Mouse (Mus musculus) forebrain, embryonic 11.5 days (tissue): Measurements from ENCODE around the gene Ano10. TPM values are rescaled to one million over a fixed set of nuclear protein-coding genes. Genes with fewer than 3 reads are reported as not detected.
A peak's percentile ranks its signal among the peaks of the same experiment; 100 is the strongest.

ENCODE experiments used
- ATAC-seq: fragments of 200-750 bp; cut with Nextera tagmentation; replicated peaks from 2 replicates; pipeline ENCODE4 v1.8.0; 2017; ENCODE audit warnings: moderate TSS enrichment; ENCODE audit not compliant: low FRiP score
- DNase-seq: peaks from one replicate; pipeline ENCODE4 v3.0.0-alpha.2; 2017; ENCODE audit warnings: low spot score
- H3K27ac ChIP-seq: fragments of 300-500 bp; sonication (generic); 2 replicates; pipeline ENCODE4 v1.5.1; 2014; ENCODE audit warnings: low read depth, low read length
- H3K27me3 ChIP-seq: fragments of 300-500 bp; sonication (generic); 2 replicates; pipeline ENCODE4 v1.6.1; 2014; ENCODE audit warnings: mild to moderate bottlenecking, low read length, mixed read lengths; ENCODE audit not compliant: control insufficient read depth, insufficient read depth
- H3K36me3 ChIP-seq: fragments of 300-500 bp; sonication (generic); 2 replicates; pipeline ENCODE4 v1.6.1; 2014; ENCODE audit warnings: mild to moderate bottlenecking, low read length, moderate library complexity, mixed read lengths; ENCODE audit not compliant: control insufficient read depth, insufficient read depth
- H3K4me1 ChIP-seq: fragments of 300-500 bp; sonication (generic); replicated peaks from 2 replicates; pipeline ENCODE4 v1.6.1; 2014; ENCODE audit warnings: low read length, mixed read lengths; ENCODE audit not compliant: control insufficient read depth, insufficient read depth
- H3K4me2 ChIP-seq: fragments of 300-500 bp; sonication (generic); 2 replicates; pipeline ENCODE4 v1.6.1; 2014; ENCODE audit warnings: low read depth, mild to moderate bottlenecking, low read length, moderate library complexity, mixed read lengths; ENCODE audit not compliant: severe bottlenecking
- H3K4me3 ChIP-seq: fragments of 300-500 bp; sonication (generic); 2 replicates; pipeline ENCODE4 v1.5.1; 2014; ENCODE audit warnings: low read depth, low read length
- H3K9ac ChIP-seq: fragments of 300-500 bp; sonication (generic); 2 replicates; pipeline ENCODE4 v1.6.1; 2014; ENCODE audit warnings: low read length
- H3K9me3 ChIP-seq: fragments of 300-500 bp; sonication (generic); 2 replicates; pipeline ENCODE4 v1.6.1; 2016; ENCODE audit warnings: low read length, mixed read lengths; ENCODE audit not compliant: control insufficient read depth
- WGBS: fragments of 180-500 bp; shearing (Covaris S2); extraction: QIAGEN DNeasy Blood & Tissue Kit; methylation state at CpG from one replicate; pipeline ENCODE4 v1.1.7; 2014; 5-methylcytosine and 5-hydroxymethylcytosine counted together
- polyA plus RNA-seq: library from polyadenylated mRNA; unstranded; fragments of >200 nt; fragmentation: Nextera tagmentation; extraction: Ambion mirVana; gene quantifications from 2 replicates; pipeline ENCODE4 v1.2.1, GENCODE M21; 2014

The Ano10 gene
- polyA plus RNA-seq, 1 experiment from 2014 or later: 34.0 TPM

DNA sequence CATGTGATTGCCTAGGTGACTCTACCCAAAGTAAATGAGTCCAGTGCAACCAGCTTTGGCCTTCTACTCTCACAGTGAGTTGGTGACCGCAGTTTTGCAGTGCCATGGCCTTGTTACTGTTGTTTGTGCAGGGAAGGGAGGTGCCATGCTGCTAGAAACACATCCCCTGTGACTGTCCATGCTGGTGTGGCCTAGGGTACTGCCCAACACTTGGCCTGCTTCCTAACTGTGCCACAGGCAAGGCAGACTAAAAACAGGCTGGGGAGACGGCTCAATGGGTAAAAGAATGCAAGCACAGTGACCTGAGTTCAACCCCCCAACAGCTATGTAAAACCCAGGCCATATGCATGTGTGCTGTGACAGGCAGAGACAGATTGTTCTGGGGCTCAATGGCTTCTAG is 74.3 kb downstream of the Ano10 start:
- Histone ChIP-seq H3K4me2 (no peak overlapping the region), H3K9ac (no peak overlapping the region), H3K27me3 (no peaks in the 10 kb centered on the region), H3K9me3 (no peaks in the 10 kb centered on the region), H3K4me3 (no peak overlapping the region), H3K36me3 (no peaks in the 10 kb centered on the region), H3K4me1 (peaks cover 5% of the 10 kb centered on the region; the same call in 1 of the 2 replicates), H3K27ac (no peak overlapping the region)
- DNase-seq (no peak), ATAC-seq (no peak)
- 72% methylated on average over 2 of the region's 2 CpGs for WGBS

DNA sequence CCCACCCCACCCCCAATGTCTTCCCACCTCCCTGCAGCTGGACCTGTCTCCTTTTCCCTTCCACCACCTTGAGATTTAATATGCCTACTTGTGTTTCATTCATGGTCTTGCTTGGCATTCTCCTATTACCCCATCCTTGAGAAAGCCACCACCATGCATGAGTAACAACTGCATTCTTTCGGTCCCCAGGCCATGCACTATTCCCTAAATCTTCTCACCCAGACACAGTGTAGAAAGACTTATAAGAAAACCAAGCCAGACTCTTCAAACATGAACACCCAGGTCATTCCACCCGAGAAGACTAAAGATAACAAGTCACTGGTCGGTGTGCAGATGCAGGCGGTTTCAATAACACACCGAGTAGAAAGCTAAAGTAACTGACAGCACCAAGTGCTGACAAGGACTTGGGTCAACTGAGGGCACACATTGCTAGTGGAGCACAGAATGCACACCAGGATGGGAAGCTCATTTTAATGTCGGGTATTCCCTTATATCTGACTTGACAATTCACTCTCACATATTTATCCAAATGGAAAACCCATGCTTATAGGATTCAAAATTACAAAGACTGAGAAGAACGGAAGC is 77.2 kb downstream of the Ano10 start:
- Histone ChIP-seq H3K9me3 (no peaks in the 10 kb centered on the region), H3K36me3 (no peaks in the 10 kb centered on the region), H3K4me1 (no peaks in the 10 kb centered on the region), H3K27me3 (no peaks in the 10 kb centered on the region), H3K9ac (no peak overlapping the region), H3K4me2 (no peak overlapping the region), H3K27ac (no peak overlapping the region), H3K4me3 (no peak overlapping the region)
- ATAC-seq (no peak), DNase-seq (no peak)
- 87% methylated on average over 7 of the region's 7 CpGs for WGBS

DNA sequence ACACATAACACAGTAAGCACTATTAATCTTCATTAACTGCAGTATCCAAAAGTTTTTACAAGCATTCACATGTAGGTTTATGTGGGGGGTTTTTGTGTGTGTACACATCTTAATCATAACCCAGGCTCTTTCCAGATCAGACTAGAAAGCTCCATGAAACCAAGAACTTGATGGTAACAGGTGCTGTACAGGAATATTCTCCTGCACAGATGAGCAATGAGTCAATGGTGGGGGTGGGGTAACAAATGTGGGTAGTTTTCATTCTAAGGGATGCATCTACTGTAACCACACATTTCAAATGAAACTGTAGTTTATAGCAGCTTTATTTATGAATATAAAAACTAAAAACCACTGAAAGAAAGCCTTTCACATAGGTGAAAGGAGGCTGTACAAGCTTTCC is 79.1 kb downstream of the Ano10 start:
- Histone ChIP-seq H3K27me3 (no peaks in the 10 kb centered on the region), H3K4me3 (no peak overlapping the region), H3K9ac (no peak overlapping the region), H3K4me2 (no peak overlapping the region), H3K4me1 (no peaks in the 10 kb centered on the region), H3K36me3 (no peaks in the 10 kb centered on the region), H3K27ac (no peak overlapping the region), H3K9me3 (no peaks in the 10 kb centered on the region)
- DNase-seq: no peak
- ATAC-seq: no peak

DNA sequence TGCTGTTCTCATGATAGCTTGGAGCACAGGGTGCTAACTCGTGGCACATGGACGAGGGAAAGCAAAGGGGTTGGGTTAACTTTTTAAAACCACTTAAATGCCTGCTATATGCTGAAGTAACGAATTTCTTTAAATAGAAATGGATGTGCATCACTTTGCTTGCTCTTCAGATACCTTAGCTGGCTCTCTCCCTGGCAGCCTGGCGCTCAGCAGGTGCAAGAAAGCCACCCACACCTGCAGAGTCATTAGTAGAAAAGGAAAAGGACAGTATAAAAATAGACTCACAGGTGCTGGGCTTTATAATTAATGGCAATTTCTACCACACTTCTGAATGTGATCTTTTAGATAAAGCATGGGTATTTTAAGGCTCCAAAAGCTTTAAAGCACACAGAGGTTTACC is 85.9 kb downstream of the Ano10 start:
- no peaks in the 10 kb centered on the region for H3K27me3 ChIP-seq
- H3K9ac ChIP-seq: no peak overlapping the region
- H3K27ac ChIP-seq: no peak overlapping the region
- H3K4me2 ChIP-seq: no peak overlapping the region
- no peaks in the 10 kb centered on the region for H3K36me3 ChIP-seq
- H3K4me3 ChIP-seq: no peak overlapping the region
- H3K9me3 ChIP-seq: no peaks in the 10 kb centered on the region
- ATAC-seq (no peak), DNase-seq (no peak)
- no peaks in the 10 kb centered on the region for H3K4me1 ChIP-seq
- WGBS: 83% methylated on average over 4 of the region's 4 CpGs

DNA sequence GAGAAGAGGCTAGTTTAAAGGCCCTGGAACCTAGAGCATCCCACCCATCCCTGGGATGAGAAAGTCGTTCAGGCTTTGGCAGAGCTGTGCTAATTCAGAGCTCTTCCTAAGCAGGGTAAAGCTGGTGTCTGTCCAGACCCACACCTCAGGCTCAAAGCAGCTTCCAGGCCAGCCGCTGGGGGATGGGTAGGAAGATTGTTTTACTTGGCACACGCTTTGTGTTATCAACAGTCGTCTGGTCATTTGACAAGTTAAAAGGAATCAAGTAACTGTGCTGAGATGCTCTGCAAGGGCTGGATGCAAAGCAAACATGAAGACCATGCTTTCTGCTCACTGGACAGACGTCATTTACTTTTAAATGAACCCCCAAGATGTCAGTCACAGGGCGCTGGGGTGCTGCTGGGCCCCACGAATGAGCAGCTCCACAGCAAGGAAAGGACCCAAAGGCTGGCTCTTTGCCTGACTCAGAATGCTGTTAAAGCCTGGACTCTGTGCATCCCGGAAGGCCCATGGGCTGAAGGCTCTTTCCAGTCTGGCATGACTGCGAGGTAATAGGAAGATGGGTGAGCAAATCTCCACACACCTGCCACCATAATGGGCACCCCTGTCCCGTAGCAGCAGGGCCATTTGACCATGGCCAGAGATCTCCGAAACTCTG is 88.6 kb downstream of the Ano10 start:
- Histone ChIP-seq H3K4me3 (no peak overlapping the region), H3K27ac (no peak overlapping the region), H3K9me3 (no peaks in the 10 kb centered on the region), H3K4me2 (no peak overlapping the region), H3K27me3 (no peaks in the 10 kb centered on the region), H3K4me1 (no peaks in the 10 kb centered on the region), H3K36me3 (no peaks in the 10 kb centered on the region), H3K9ac (no peak overlapping the region)
- ATAC-seq: no peak
- WGBS: 74% methylated on average over 11 of the region's 11 CpGs
- DNase-seq: no peak

DNA sequence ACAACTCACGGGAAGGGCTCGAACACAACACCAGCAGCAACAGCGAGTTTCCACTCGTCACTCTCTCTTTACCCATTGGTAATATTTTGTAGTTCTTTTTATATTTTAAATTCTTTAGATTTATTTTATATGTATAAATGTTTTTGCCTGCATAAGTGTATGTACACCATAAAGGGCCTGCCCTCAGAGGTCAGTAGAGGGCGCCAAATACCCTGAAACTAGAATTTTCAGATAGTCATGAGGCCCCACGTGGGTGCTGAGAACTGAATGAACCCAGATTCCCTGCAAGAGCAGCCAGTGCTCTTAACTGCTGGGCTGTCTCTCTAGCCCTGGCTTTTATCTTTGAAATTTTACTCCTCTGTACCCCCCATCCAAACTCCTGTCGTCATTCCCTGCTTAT is 89.7 kb downstream of the Ano10 start:
- Histone ChIP-seq H3K9me3 (no peaks in the 10 kb centered on the region), H3K4me2 (no peak overlapping the region), H3K27ac (no peak overlapping the region), H3K36me3 (no peaks in the 10 kb centered on the region), H3K27me3 (no peaks in the 10 kb centered on the region), H3K4me1 (no peaks in the 10 kb centered on the region), H3K9ac (no peak overlapping the region), H3K4me3 (no peak overlapping the region)
- DNase-seq: no peak
- ATAC-seq: no peak
- WGBS: 68% methylated on average over 7 of the region's 7 CpGs

DNA sequence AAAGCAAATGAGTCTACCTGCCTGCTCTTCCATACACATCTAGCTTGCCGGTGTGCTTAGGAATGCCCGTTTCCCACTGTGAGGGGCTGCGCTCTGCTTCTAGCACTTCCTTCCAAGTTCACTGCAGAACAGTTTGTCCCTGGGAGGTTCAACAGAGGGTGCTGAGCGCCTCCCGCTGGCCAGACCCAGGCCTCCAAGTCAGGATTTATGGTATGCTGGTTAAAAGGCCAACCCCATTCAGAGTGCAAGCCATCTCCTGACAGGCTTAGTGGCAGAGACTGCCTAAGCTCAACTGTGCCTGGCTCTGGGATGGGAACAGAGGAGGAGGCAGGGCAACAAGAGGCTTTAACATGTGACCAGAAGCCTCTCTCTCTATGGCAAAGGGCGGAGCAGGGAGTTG is 95.0 kb downstream of the Ano10 start:
- Histone ChIP-seq H3K27me3 (no peaks in the 10 kb centered on the region), H3K27ac (no peak overlapping the region), H3K9ac (no peak overlapping the region), H3K9me3 (no peaks in the 10 kb centered on the region), H3K4me1 (no peaks in the 10 kb centered on the region), H3K36me3 (no peaks in the 10 kb centered on the region), H3K4me3 (no peak overlapping the region), H3K4me2 (no peak overlapping the region)
- DNase-seq: peak; percentile 59
- ATAC-seq: no peak
- WGBS: 36% methylated on average over 6 of the region's 6 CpGs

DNA sequence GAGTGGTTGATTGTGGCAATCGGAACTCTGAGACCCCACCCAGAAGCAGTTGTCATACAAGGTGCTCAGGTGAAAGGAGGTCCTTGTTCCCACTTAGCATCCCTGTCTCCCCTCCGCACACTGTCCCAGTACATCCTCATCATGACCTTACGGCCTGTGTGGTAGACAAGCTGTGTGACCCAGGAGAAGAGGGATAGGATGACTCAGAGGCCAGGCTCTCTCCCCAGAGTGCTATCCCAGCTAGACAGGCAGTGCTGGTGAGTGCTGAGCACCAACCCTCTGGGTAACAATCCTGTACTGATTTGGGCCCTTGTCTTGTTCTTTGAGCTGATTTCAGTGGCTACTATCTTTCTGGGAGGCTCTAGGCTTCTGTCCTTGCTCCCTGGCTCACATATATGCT is 95.6 kb downstream of the Ano10 start:
- Histone ChIP-seq H3K9me3 (no peaks in the 10 kb centered on the region), H3K36me3 (no peaks in the 10 kb centered on the region), H3K4me3 (no peak overlapping the region), H3K27me3 (no peaks in the 10 kb centered on the region), H3K4me2 (no peak overlapping the region), H3K9ac (no peak overlapping the region), H3K4me1 (no peaks in the 10 kb centered on the region), H3K27ac (no peak overlapping the region)
- no peak for ATAC-seq
- 95% methylated on average over 3 of the region's 3 CpGs for WGBS
- no peak for DNase-seq

DNA sequence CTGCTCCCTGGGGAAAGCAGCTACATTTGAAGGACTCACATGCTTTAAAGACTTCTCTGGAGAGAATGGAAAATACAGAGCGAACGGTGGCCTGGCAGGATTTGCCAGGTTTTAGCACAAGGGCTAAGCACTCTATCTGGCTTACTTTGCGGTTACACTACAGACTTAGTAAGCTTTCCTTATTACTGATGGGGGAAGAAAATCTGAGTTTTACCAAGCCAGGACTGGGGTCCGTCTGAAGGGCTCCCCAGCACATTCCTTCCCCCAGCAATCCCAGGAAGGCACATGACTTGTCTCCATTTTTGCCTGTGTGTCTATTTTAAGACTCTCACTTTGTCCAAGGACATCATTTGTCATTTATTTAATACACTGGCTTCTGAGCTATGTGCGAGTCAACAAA is 97.2 kb downstream of the Ano10 start:
- no peak overlapping the region for H3K9ac ChIP-seq
- no peak for ATAC-seq
- 90% methylated on average over 5 of the region's 5 CpGs for WGBS

More for the DNA sequence above, 97.2 kb downstream of the Ano10 start:
- DNase-seq: no peak
- Histone ChIP-seq H3K4me3 (no peak overlapping the region), H3K36me3 (no peaks in the 10 kb centered on the region), H3K4me1 (no peaks in the 10 kb centered on the region), H3K27me3 (no peaks in the 10 kb centered on the region), H3K4me2 (no peak overlapping the region), H3K27ac (no peak overlapping the region), H3K9me3 (no peaks in the 10 kb centered on the region)
